Mouse (Mus musculus): ENCODE data around the gene Cyb5r2.

Gene Cyb5r2

GRCm38 (mm10) chr7:107722536-107722935, 35.3 kb downstream of the Cyb5r2 start:
- WGBS, result 65% methylated on average over 4 of the region's 4 CpGs

GRCm38 (mm10) chr7:107720771-107721170, 37.1 kb downstream of the Cyb5r2 start:
- 91% methylated on average over 1 of the region's 1 CpGs for WGBS

GRCm38 (mm10) chr7:107714067-107714466, 43.8 kb downstream of the Cyb5r2 start:
- 86% methylated on average over 5 of the region's 5 CpGs for WGBS

GRCm38 (mm10) chr7:107712743-107713142, 45.1 kb downstream of the Cyb5r2 start:
- WGBS, result 55% methylated on average over 6 of the region's 6 CpGs

- 7% methylated on average over 10 of the region's 10 CpGs for WGBS
Measured at GRCm38 (mm10) chr7:107708491-107709112, 49.2 kb downstream of the Cyb5r2 start.

- 61% methylated on average over 9 of the region's 9 CpGs for WGBS
Measured at GRCm38 (mm10) chr7:107707650-107708049, 50.2 kb downstream of the Cyb5r2 start.

GRCm38 (mm10) chr7:107705941-107706340, 51.9 kb downstream of the Cyb5r2 start:
- WGBS, result 61% methylated on average over 5 of the region's 5 CpGs

GRCm38 (mm10) chr7:107702461-107703380, 55.1 kb downstream of the Cyb5r2 start:
- WGBS, result 77% methylated on average over 13 of the region's 13 CpGs

- 90% methylated on average over 5 of the region's 5 CpGs for whole genome bisulfite sequencing
Measured at GRCm38 (mm10) chr7:107700646-107701045, 57.2 kb downstream of the Cyb5r2 start.

GRCm38 (mm10) chr7:107699926-107700325, 57.9 kb downstream of the Cyb5r2 start:
- WGBS, result 74% methylated on average over 1 of the region's 1 CpGs

Measured in cerebral cortex, adult 2 months (tissue).